Mouse (Mus musculus) midbrain, embryonic 16.5 days (tissue): ENCODE data around the gene Knl1. TPM values are rescaled to one million over a fixed set of nuclear protein-coding genes. Genes with fewer than 3 reads are reported as not detected.

Source experiments
- ATAC-seq: fragments of 200-750 bp; cut with Nextera tagmentation; 2 replicates; pipeline ENCODE4 v1.8.0; 2017; ENCODE audit warnings: moderate TSS enrichment
- H3K27ac ChIP-seq: fragments of 300-500 bp; sonication (generic); 2 replicates; pipeline ENCODE4 v1.5.1; 2014; ENCODE audit warnings: mild to moderate bottlenecking, low read length, mixed read lengths
- H3K27me3 ChIP-seq: fragments of 300-500 bp; sonication (generic); 2 replicates; pipeline ENCODE4 v1.6.1; 2014; ENCODE audit warnings: low read depth, low read length, mixed read lengths; ENCODE audit not compliant: control insufficient read depth, insufficient read depth
- H3K36me3 ChIP-seq: fragments of 300-500 bp; sonication (generic); 2 replicates; pipeline ENCODE4 v1.6.1; 2014; ENCODE audit warnings: mild to moderate bottlenecking, low read length, moderate library complexity, mixed read lengths; ENCODE audit not compliant: control insufficient read depth, insufficient read depth
- H3K4me1 ChIP-seq: fragments of 300-500 bp; sonication (generic); 2 replicates; pipeline ENCODE4 v1.6.1; 2014; ENCODE audit warnings: mild to moderate bottlenecking, low read length, mixed read lengths; ENCODE audit not compliant: control insufficient read depth, insufficient read depth
- H3K4me2 ChIP-seq: fragments of 300-500 bp; sonication (generic); 2 replicates; pipeline ENCODE4 v1.6.1; 2014; ENCODE audit warnings: mild to moderate bottlenecking, low read length, mixed read lengths
- H3K4me3 ChIP-seq: fragments of 300-500 bp; sonication (generic); 2 replicates; pipeline ENCODE4 v1.5.1; 2014; ENCODE audit warnings: low read depth, mild to moderate bottlenecking, low read length, moderate library complexity, mixed read lengths
- H3K9ac ChIP-seq: fragments of 300-500 bp; sonication (generic); 2 replicates; pipeline ENCODE4 v1.6.1; 2014; ENCODE audit warnings: low read depth, low read length, mixed read lengths
- H3K9me3 ChIP-seq: fragments of 300-500 bp; sonication (generic); replicated peaks from 2 replicates; pipeline ENCODE4 v1.6.1; 2014; ENCODE audit warnings: mild to moderate bottlenecking, low read length, mixed read lengths; ENCODE audit not compliant: control insufficient read depth, poor library complexity, severe bottlenecking
- WGBS: fragments of 180-500 bp; shearing (Covaris S2); extraction: QIAGEN DNeasy Blood & Tissue Kit; methylation state at CpG from one replicate; pipeline ENCODE4 v1.1.7; 2014; 5-methylcytosine and 5-hydroxymethylcytosine counted together
- polyA plus RNA-seq: library from polyadenylated mRNA; unstranded; fragments of >200 nt; fragmentation: Nextera tagmentation; extraction: Ambion mirVana; gene quantifications from 2 replicates; pipeline ENCODE4 v1.2.1, GENCODE M21; 2015

Gene Knl1
- polyA plus RNA-seq, 1 experiment from 2014 or later, result 4.5 TPM

DNA sequence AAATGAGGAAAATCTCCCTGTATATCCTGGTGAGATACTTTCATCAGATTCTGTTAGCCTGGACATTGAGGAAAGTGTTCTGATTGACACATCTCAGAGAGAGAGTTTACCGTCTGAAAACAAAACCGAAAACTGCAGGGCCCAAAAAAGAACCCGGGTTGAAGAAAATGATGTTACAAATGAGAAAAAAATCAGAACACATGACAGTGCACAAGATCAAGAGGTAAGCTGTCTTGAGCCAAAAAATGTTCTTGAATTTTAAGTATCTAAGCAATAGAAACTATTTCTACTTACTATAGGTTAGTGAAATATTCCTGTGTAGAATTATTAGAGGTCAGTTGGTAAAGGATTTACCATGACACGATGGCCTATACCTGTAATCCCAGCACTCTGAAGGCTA, 25.5 kb downstream of the Knl1 start:
- Histone ChIP-seq H3K9ac (no peak overlapping the region), H3K27ac (no peak overlapping the region), H3K4me2 (no peak overlapping the region), H3K4me1 (no peaks in the 10 kb centered on the region), H3K9me3 (no peaks in the 10 kb centered on the region), H3K27me3 (no peaks in the 10 kb centered on the region), H3K4me3 (no peak overlapping the region), H3K36me3 (no peaks in the 10 kb centered on the region)
- 94% methylated on average over 4 of the region's 4 CpGs for WGBS
- ATAC-seq, result no peak

DNA sequence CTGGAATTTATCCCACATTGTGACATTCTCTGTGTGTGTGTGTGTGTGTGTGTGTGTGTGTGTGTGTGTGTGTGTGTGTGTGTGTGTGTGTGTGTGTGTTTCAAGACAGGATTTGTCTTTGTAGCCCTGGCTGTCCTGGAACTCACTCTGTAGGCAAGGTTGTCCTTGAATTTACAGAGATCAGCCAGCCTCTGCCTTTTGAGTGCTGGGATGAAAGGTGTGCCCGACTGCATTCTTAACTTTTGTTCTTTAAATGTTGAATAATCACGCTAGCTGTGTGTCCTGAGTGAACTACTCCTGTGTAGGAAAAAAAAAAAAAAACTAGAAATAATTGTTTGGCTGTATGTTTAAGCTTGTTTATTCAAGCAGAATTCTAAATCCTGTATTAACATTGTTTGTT, 39.2 kb downstream of the Knl1 start:
- Histone ChIP-seq H3K9me3 (no peaks in the 10 kb centered on the region), H3K27ac (no peak overlapping the region), H3K27me3 (no peaks in the 10 kb centered on the region), H3K4me3 (no peak overlapping the region), H3K4me1 (no peaks in the 10 kb centered on the region), H3K36me3 (no peaks in the 10 kb centered on the region), H3K9ac (no peak overlapping the region), H3K4me2 (no peak overlapping the region)
- ATAC-seq, result no peak
- WGBS, result 91% methylated on average over 2 of the region's 2 CpGs

DNA sequence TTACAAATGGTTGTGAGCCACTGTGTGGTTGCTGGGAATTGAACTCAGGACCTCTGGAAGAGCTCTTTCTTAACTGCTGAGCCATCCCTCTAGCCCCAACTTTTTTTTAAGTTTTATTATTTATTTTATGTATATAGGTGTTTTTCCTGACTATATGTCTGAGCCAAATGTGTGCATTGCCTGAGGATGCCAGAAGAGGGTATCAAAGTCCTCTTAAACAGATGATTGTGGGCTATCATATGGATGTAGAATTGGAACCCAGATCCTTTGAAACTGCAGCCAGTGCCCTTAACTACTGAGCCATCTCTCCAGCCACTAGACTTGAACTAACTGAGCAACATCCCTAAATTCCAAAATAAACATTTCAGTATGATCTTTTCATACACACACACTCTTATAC, 54.6 kb downstream of the Knl1 start:
- no peak overlapping the region for H3K9ac ChIP-seq
- no peaks in the 10 kb centered on the region for H3K27me3 ChIP-seq
- H3K9me3 ChIP-seq, result no peaks in the 10 kb centered on the region
- no peaks in the 10 kb centered on the region for H3K36me3 ChIP-seq
- H3K4me2 ChIP-seq, result no peak overlapping the region
- H3K4me3 ChIP-seq, result no peak overlapping the region
- H3K4me1 ChIP-seq, result no peaks in the 10 kb centered on the region
- no peak for ATAC-seq
- H3K27ac ChIP-seq, result no peak overlapping the region

DNA sequence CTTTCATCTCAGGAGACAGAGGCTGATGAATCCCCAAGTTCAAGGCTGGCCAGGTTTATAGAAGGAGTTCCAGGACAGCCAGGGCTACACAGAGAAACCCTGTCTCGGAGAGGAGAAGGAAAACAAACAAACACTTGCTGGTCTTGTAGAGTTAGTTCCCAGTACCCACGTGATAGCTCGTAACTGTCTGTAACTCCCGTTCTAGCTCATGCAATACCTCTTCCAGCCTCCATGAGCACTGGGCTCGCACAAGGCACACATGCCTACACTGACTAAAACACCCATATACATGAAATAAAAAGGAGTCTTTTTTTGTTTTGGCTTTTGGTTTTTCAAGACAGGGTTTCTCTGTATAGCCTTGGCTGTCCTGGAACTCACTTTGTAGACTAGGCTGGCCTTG, 59.7 kb downstream of the Knl1 start:
- Histone ChIP-seq H3K36me3 (no peaks in the 10 kb centered on the region), H3K4me1 (no peaks in the 10 kb centered on the region), H3K27ac (no peak overlapping the region), H3K27me3 (no peaks in the 10 kb centered on the region), H3K9ac (no peak overlapping the region), H3K4me2 (no peak overlapping the region), H3K4me3 (no peak overlapping the region), H3K9me3 (no peaks in the 10 kb centered on the region)
- WGBS, result 89% methylated on average over 5 of the region's 5 CpGs
- no peak for ATAC-seq

DNA sequence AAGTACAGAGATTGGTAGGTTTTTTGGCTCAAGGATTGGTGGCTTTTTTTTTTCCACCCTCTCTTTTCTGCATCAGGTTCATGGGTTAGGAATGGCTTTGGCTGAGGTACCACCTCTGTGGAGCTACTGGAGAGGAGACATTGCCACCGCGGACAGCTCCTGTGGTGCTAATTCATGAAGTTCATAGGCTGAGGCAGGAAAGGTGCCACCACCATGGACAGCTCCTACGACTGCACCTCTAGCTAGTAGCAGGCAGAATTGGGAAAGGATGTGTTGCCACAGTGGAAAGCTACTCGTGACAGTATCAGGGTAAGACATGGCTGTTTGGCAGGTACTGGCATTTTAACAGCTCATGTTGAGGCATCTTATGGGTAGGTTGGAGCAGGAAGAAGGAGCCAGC, 61.6 kb downstream of the Knl1 start:
- no peak for ATAC-seq
- Histone ChIP-seq H3K4me3 (no peak overlapping the region), H3K9me3 (no peaks in the 10 kb centered on the region), H3K4me2 (no peak overlapping the region), H3K27ac (no peak overlapping the region), H3K9ac (no peak overlapping the region), H3K4me1 (peaks cover 3% of the 10 kb centered on the region), H3K36me3 (no peaks in the 10 kb centered on the region), H3K27me3 (no peaks in the 10 kb centered on the region)
- 79% methylated on average over 4 of the region's 4 CpGs for whole genome bisulfite sequencing

DNA sequence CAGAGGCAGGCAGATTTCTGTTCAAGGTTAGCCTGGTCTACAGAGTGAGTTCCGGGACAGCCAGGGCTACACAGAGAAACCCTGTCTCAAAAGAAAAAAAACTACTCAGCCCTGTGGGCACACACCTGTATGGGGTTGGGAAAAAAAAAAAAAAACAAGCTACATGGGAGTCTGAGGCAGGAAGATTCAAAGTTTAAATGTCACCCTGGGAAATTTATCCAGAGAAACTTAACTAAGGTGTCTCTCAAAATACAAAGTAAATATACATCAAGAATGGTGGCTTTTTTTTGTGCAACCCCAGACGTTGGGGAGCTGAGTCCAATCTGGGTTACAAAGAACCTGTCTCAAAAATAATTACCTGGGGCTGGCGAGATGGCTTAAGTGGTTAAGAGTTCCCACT, 64.1 kb downstream of the Knl1 start:
- no peaks in the 10 kb centered on the region for H3K36me3 ChIP-seq
- no peak overlapping the region for H3K27ac ChIP-seq
- H3K9me3 ChIP-seq, result no peaks in the 10 kb centered on the region
- peaks cover 3% of the 10 kb centered on the region for H3K4me1 ChIP-seq
- 90% methylated on average over 3 of the region's 3 CpGs for WGBS
- no peak overlapping the region for H3K9ac ChIP-seq
- H3K4me3 ChIP-seq, result no peak overlapping the region
- ATAC-seq, result no peak
- H3K4me2 ChIP-seq, result no peak overlapping the region
- no peaks in the 10 kb centered on the region for H3K27me3 ChIP-seq

DNA sequence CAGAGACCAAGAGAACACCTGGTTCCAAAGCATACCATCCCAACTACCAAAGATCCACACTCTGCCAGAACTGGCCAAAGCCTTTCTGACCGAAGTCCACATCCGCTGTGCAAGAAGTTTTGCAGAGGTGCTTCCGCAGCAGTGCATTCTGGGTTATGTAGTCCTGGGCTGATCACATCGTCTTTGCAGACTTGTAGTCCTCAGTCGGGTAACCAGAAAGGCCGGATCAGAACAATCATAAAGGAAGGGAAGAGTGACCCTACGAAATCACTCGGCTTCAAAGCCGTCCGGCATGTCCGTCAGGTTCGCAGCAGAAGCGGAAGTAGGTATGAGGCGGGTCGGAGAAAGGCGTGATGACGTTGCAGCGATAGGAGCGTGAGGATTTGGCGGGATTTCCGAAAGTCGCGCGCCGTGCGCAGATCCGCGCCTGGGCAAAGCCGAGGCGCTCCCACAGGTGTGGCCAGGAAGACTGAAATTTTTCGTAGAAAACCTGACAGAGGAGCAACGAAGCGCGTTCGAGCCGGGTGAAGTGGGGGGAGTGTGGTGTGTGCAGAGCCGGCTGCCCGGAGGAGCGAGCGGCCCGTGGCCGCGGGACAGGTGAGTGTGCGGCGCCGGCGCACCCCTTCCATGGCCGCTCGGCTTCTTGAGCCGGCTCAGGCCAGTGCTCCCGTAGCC, 65.7 kb downstream of the Knl1 start, which contains the start of gene Rad51:
TSS of gene Rad51 (plus strand) at position 356 of the 675 bp plus-strand sequence.
- peak; percentile 97 for ATAC-seq

DNA sequence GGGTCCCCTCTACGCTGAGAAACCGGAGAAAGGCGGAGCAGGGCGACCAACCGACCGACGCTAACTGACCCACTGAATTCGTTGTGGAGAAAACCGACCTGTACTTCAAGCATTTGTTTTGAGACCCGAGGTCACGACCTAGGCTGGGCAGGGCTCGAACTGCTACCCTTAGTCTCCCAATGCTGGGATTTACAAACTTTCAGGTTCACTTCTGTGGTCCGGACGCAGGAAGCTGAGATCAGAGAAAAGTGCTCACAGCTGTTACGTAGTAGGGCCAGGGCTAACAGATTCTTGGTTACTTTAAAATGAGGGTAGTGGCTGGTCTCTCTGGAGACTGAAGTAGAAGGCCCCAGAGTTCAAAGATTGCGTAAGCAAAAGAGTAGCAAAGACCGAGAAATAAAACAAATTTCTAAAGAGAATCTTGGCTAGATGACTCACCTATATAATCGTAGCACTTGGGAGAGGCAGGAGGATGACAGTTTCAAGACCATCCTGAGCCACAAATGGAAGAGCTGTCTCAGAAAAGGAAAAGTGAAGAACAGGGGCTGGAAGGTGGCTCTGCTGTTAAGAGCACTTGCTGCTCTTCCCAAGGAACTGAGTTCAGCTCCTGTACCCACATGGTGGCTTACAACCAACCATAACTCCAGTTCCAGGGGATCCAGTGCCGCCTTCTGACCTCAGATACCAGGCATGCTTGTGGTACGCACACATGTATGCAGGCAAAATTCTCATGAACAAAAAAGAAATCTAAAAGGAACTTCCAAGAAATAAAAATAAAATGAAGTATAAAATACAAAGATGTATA, 66.4 kb downstream of the Knl1 start:
- peak overlapping the region; percentile 96 for H3K4me2 ChIP-seq
- peak overlapping the region; percentile 70 for H3K9ac ChIP-seq
- peak overlapping the region; percentile 65 for H3K4me3 ChIP-seq
- peak; percentile 15 for ATAC-seq
- no peaks in the 10 kb centered on the region for H3K9me3 ChIP-seq
- no peaks in the 10 kb centered on the region for H3K27me3 ChIP-seq
- no peak overlapping the region for H3K27ac ChIP-seq
- peaks cover 3% of the 10 kb centered on the region for H3K4me1 ChIP-seq
- WGBS, result 14% methylated on average over 20 of the region's 20 CpGs
- H3K36me3 ChIP-seq, result no peaks in the 10 kb centered on the region

More for the DNA sequence above, 65.7 kb downstream of the Knl1 start, which contains the start of gene Rad51:
- under 1% methylated on average over 51 of the region's 51 CpGs for whole genome bisulfite sequencing
- peak within 1 kb of the TSS; percentile 91 for H3K27ac ChIP-seq
- no peaks in the 10 kb centered on the region for H3K27me3 ChIP-seq
- H3K4me2 ChIP-seq, result peak within 1 kb of the TSS; percentile 96
- H3K4me3 ChIP-seq, result peak within 1 kb of the TSS; percentile 65
- no peaks in the 10 kb centered on the region for H3K9me3 ChIP-seq
- H3K9ac ChIP-seq, result peak within 1 kb of the TSS; percentile 70
- H3K4me1 ChIP-seq, result peaks cover 3% of the 10 kb centered on the region
- H3K36me3 ChIP-seq, result no peaks in the 10 kb centered on the region

DNA sequence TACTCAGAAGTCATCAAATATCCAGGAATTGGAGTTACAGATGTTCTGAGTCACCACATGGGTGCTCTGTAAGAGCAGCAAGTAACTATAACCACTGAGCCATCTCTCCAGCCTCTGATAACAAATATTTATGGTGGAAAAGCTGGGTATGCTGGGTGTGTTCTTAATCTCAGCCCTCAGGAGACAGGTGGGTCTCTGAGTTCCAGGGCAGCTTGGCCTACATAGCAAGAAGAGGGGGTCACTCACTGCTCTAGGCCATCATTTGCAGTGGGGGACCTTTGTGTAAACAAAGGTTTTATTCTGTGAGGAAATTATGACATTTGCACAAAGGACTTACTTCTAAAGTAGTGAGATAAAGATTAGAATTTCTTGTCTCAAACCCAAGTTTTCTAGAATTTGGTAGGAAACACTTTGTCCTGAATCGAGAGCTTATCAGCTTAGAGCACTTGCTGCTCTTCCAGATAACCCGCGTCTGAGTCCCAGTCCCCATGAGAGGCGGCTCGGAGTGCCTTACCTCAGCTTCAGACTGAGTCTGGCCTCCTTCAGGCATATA, 89.5 kb downstream of the Knl1 start:
- Histone ChIP-seq H3K27ac (no peak overlapping the region), H3K27me3 (no peaks in the 10 kb centered on the region), H3K9me3 (no peaks in the 10 kb centered on the region), H3K4me1 (no peaks in the 10 kb centered on the region), H3K9ac (no peak overlapping the region), H3K4me3 (no peak overlapping the region), H3K4me2 (no peak overlapping the region), H3K36me3 (peaks cover 39% of the 10 kb centered on the region)
- ATAC-seq, result no peak
- WGBS, result 91% methylated on average over 5 of the region's 5 CpGs
